Mouse (Mus musculus) forebrain, embryonic 11.5 days (tissue): ENCODE data around the gene Olfr169. TPM values are rescaled to one million over a fixed set of nuclear protein-coding genes. Genes with fewer than 3 reads are reported as not detected.
"Not testable (repeated sequence)": the region's sequence is repeated elsewhere in the genome, so short reads cannot be mapped to it uniquely, and the experiment has no call there.

Experiments
- ATAC-seq: fragments of 200-750 bp; cut with Nextera tagmentation; replicated peaks from 2 replicates; pipeline ENCODE4 v1.8.0; 2017; ENCODE audit warnings: moderate TSS enrichment; ENCODE audit not compliant: low FRiP score
- DNase-seq: peaks from one replicate; pipeline ENCODE4 v3.0.0-alpha.2; 2017; ENCODE audit warnings: low spot score
- H3K27ac ChIP-seq: fragments of 300-500 bp; sonication (generic); 2 replicates; pipeline ENCODE4 v1.5.1; 2014; ENCODE audit warnings: low read depth, low read length
- H3K27me3 ChIP-seq: fragments of 300-500 bp; sonication (generic); 2 replicates; pipeline ENCODE4 v1.6.1; 2014; ENCODE audit warnings: mild to moderate bottlenecking, low read length, mixed read lengths; ENCODE audit not compliant: control insufficient read depth, insufficient read depth
- H3K36me3 ChIP-seq: fragments of 300-500 bp; sonication (generic); 2 replicates; pipeline ENCODE4 v1.6.1; 2014; ENCODE audit warnings: mild to moderate bottlenecking, low read length, moderate library complexity, mixed read lengths; ENCODE audit not compliant: control insufficient read depth, insufficient read depth
- H3K4me1 ChIP-seq: fragments of 300-500 bp; sonication (generic); replicated peaks from 2 replicates; pipeline ENCODE4 v1.6.1; 2014; ENCODE audit warnings: low read length, mixed read lengths; ENCODE audit not compliant: control insufficient read depth, insufficient read depth
- H3K4me2 ChIP-seq: fragments of 300-500 bp; sonication (generic); 2 replicates; pipeline ENCODE4 v1.6.1; 2014; ENCODE audit warnings: low read depth, mild to moderate bottlenecking, low read length, moderate library complexity, mixed read lengths; ENCODE audit not compliant: severe bottlenecking
- H3K4me3 ChIP-seq: fragments of 300-500 bp; sonication (generic); 2 replicates; pipeline ENCODE4 v1.5.1; 2014; ENCODE audit warnings: low read depth, low read length
- H3K9ac ChIP-seq: fragments of 300-500 bp; sonication (generic); 2 replicates; pipeline ENCODE4 v1.6.1; 2014; ENCODE audit warnings: low read length
- H3K9me3 ChIP-seq: fragments of 300-500 bp; sonication (generic); 2 replicates; pipeline ENCODE4 v1.6.1; 2016; ENCODE audit warnings: low read length, mixed read lengths; ENCODE audit not compliant: control insufficient read depth
- WGBS: fragments of 180-500 bp; shearing (Covaris S2); extraction: QIAGEN DNeasy Blood & Tissue Kit; methylation state at CpG from one replicate; pipeline ENCODE4 v1.1.7; 2014; 5-methylcytosine and 5-hydroxymethylcytosine counted together
- polyA plus RNA-seq: library from polyadenylated mRNA; unstranded; fragments of >200 nt; fragmentation: Nextera tagmentation; extraction: Ambion mirVana; gene quantifications from 2 replicates; pipeline ENCODE4 v1.2.1, GENCODE M21; 2014

Olfr169 gene
- not detected in 2 replicates for polyA plus RNA-seq

DNA sequence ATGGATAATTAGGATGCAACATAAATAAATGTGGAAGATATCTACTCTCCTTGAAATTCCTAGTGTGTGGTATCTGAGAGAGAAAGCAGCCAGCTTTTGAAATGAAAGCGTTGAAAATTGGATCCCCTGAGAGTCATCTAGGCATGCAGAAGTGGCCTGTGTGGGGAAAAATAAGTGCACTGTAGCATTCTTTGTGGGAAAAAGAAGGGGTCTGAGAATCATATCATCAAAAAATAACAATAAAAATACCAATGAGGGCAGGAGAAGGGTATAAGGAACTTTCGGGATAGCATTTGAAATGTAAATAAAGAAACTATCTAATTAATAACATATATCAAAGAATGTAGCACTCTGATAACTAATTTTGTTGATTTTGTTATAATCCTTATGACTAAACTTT, at the start of gene Olfr169:
Gene Olfr169 (minus strand): TSS at position 101 of the 400 bp plus-strand sequence.
- not testable (repeated sequence) for H3K4me1 ChIP-seq, H3K27me3 ChIP-seq, H3K9ac ChIP-seq, H3K27ac ChIP-seq, DNase-seq, H3K4me2 ChIP-seq, H3K4me3 ChIP-seq, H3K36me3 ChIP-seq, ATAC-seq, H3K9me3 ChIP-seq
- WGBS, result 92% methylated on average over 2 of the region's 2 CpGs

DNA sequence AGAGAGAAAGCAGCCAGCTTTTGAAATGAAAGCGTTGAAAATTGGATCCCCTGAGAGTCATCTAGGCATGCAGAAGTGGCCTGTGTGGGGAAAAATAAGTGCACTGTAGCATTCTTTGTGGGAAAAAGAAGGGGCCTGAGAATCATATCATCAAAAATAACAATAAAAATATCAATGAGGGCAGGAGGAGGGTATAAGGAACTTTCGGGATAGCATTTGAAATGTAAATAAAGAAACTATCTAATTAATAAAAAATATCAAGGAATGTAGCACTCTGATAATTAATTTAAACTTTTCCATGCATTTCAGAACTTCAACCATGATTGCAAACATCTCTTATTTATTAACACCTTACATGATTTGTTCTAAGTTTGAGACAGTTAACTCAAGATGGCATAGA, 40.2 kb upstream of the Olfr169 start, which contains the start of gene Olfr170:
Gene Olfr170 (minus strand): TSS at position 101 of the 400 bp plus-strand sequence.
- not testable (repeated sequence) for H3K4me3 ChIP-seq

DNA sequence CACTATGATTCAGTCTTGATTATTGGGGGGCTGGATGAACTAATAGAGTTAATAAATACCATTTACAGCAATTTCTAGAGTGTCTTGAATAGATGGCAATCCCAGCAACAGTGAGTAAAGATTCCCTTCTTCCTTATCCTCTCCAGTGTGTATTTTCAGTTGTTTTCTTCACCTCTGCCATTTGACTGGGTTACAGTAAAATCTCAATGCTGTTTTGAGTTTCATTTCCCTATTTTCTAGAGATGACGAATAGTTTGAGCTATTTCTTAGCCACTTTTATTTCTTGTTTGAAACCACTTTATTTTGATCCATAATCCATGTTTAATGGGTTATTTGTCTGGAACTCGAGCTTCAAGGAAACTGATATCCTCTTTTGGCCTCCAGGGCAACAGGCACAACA, 31.6 kb upstream of the Olfr169 start:
- no peaks in the 10 kb centered on the region for H3K4me1 ChIP-seq
- no peak overlapping the region for H3K27ac ChIP-seq
- no peak overlapping the region for H3K4me3 ChIP-seq
- H3K4me2 ChIP-seq, result no peak overlapping the region
- H3K9ac ChIP-seq, result no peak overlapping the region
- no peaks in the 10 kb centered on the region for H3K27me3 ChIP-seq
- DNase-seq, result no peak
- H3K36me3 ChIP-seq, result no peaks in the 10 kb centered on the region
- H3K9me3 ChIP-seq, result no peaks in the 10 kb centered on the region; the same call in 1 of the 2 replicates
- WGBS, result 66% methylated on average over 2 of the region's 2 CpGs
- ATAC-seq, result no peak

More for the DNA sequence above, 40.2 kb upstream of the Olfr169 start, which contains the start of gene Olfr170:
- not testable (repeated sequence) for H3K36me3 ChIP-seq, DNase-seq, H3K4me1 ChIP-seq, H3K9ac ChIP-seq, H3K4me2 ChIP-seq, H3K27ac ChIP-seq, H3K9me3 ChIP-seq, ATAC-seq, H3K27me3 ChIP-seq
- 87% methylated on average over 2 of the region's 2 CpGs for WGBS

DNA sequence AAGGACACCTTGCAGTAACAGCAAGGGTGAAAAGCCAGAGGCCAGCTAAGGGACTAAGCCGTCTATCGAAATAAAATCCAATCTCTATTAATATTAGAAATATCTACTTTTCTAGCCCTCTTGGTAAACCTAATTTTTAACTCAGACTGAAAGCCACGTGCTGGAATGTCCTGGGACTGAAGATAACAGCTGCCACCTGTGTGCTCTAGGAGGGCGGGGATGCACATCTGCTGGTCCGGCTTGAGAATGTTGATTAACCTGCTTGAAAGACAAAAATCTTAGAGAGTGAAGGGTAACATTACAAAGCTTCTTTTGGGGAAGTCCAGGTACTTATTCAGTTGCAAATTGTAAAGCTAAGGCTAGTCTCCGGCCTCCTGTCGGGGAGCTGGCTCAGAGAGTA, 18.2 kb downstream of the Olfr169 start:
- not testable (repeated sequence) for ATAC-seq, H3K9ac ChIP-seq, H3K27me3 ChIP-seq, H3K4me2 ChIP-seq, DNase-seq, H3K36me3 ChIP-seq, H3K4me1 ChIP-seq, H3K9me3 ChIP-seq, H3K27ac ChIP-seq, H3K4me3 ChIP-seq
- 89% methylated on average over 7 of the region's 7 CpGs for WGBS

DNA sequence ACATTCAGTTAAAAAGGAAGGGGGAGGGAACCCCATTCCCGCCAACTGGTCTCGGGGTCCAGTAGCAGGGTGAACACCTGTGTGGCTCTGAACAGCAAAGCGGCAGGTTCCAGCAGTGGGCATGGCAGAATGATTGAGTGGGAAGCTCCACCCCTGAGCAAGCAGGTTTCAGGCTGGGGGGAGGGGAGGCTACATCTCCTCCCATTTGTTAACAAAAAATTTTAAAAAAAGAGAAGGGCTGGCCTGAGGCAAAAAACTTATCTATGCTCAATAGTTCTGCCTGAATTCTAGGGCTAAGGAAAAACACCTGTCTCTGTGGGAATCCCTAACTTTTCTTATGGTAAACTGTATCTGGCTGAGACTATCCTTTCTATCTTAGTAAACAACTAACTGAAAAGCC, 19.4 kb downstream of the Olfr169 start:
- DNase-seq, ATAC-seq, H3K4me1 ChIP-seq, H3K9me3 ChIP-seq, H3K4me3 ChIP-seq, H3K27ac ChIP-seq, H3K9ac ChIP-seq, H3K36me3 ChIP-seq, H3K4me2 ChIP-seq, H3K27me3 ChIP-seq: not testable (repeated sequence)
- 90% methylated on average over 3 of the region's 3 CpGs for WGBS

DNA sequence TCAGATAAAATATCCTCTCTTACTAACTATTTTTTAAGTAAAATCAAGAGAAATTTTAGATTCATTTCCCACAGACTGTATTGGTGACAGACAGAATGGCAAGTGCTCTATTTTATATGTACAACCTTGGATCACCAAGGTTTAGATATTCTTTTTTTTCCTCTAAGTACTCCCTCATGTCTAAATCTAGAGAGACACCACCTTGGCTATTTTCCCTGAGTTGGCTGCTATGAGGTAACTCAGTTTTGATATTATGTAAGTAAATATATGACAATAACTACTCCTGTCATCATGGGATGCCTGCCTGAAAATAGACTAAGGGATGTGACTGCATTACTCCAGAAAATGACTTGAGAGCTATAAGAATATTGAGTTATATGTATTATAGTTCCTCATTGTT, 36.2 kb downstream of the Olfr169 start, which contains the start of gene Olfr168:
Gene Olfr168 (minus strand): TSS at position 101 of the 400 bp plus-strand sequence.
- Histone ChIP-seq H3K36me3 (no peaks in the 10 kb centered on the region), H3K27ac (no peak within 1 kb of the TSS)
- no peak for DNase-seq

DNA sequence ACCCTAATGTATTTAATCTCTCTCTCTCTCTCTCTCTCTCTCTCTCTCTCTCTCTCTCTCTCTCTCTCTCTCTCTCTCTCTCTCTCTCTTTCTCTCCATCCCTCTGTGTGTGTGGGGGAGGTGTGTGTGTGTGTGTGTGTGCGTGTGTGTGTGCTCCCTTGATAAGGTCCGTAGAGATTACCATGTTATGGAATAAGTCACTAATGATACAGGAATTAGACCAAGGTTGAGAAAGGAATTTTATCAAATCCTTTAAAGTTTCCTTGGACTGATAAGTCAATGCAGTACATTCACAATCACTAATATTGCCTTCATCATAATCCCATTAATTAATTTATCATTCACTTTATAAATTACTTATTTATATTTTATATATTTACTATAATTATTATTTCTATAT, 49.4 kb downstream of the Olfr169 start, which contains the start of gene Olfr167:
Gene Olfr167 (minus strand): TSS at position 101 of the 400 bp plus-strand sequence.
- no peak within 1 kb of the TSS for H3K4me3 ChIP-seq
- no peaks in the 10 kb centered on the region for H3K36me3 ChIP-seq
- H3K27ac ChIP-seq, result no peak within 1 kb of the TSS
- H3K27me3 ChIP-seq, result no peaks in the 10 kb centered on the region
- H3K4me2 ChIP-seq, result no peak within 1 kb of the TSS
- H3K4me1 ChIP-seq, result no peaks in the 10 kb centered on the region
- DNase-seq (no peak), ATAC-seq (no peak)
- WGBS, result 96% methylated on average over 2 of the region's 2 CpGs
- no peaks in the 10 kb centered on the region for H3K9me3 ChIP-seq
- no peak within 1 kb of the TSS for H3K9ac ChIP-seq

More for the DNA sequence above, 36.2 kb downstream of the Olfr169 start, which contains the start of gene Olfr168:
- ATAC-seq, result no peak
- Histone ChIP-seq H3K4me2 (no peak within 1 kb of the TSS), H3K9ac (no peak within 1 kb of the TSS), H3K4me1 (no peaks in the 10 kb centered on the region), H3K27me3 (no peaks in the 10 kb centered on the region), H3K4me3 (no peak within 1 kb of the TSS), H3K9me3 (no peaks in the 10 kb centered on the region)

Other genes with a start within 250 kb of the Olfr169 start
- not detected in 2 replicates for gene Olfr165, start 148.7 kb downstream of the Olfr169 start, polyA plus RNA-seq
- not detected in 2 replicates for gene Olfr166, start 88.1 kb downstream of the Olfr169 start, polyA plus RNA-seq
- not detected in 2 replicates for gene Olfr167, start 49.5 kb downstream of the Olfr169 start, polyA plus RNA-seq
- not detected in 2 replicates for gene Olfr168, start 36.3 kb downstream of the Olfr169 start, polyA plus RNA-seq
- gene Olfr170, start 40.1 kb upstream of the Olfr169 start, polyA plus RNA-seq, result not detected in 2 replicates
- not detected in 2 replicates for gene Olfr171, start 58.1 kb upstream of the Olfr169 start, polyA plus RNA-seq
- not detected in 2 replicates for gene Lamp3, start 134.6 kb upstream of the Olfr169 start, polyA plus RNA-seq
- 49.3 and 53.6 TPM in 2 replicates for gene B3gnt5, start 188.4 kb upstream of the Olfr169 start, polyA plus RNA-seq